Mouse (Mus musculus): ENCODE data around the gene Ccdc114. TPM values are rescaled to one million over a fixed set of nuclear protein-coding genes. Genes with fewer than 3 reads are reported as not detected.

Ccdc114 gene
- polyA plus RNA-seq, 1 experiment from 2014 or later: 4.2 TPM

DNA sequence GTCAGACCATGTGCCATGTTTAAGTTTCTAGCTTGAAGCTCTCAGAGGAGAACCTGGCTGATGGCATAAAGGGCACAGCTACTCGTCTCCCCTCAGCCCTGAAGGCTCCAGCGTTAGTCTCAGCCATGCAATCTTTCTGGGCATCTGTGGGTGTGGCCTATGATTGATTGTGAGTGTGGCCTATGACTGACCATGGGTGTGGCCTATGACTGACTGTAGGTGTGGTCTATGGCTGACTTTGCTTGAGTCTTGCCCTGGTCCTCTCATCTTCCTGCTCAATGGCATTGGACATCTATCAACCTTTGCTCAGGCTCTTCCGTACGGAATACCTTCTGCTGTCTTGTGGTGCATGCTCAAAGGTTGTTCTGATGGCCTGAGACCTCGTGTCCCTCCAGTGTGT lies 22.3 kb upstream of the Ccdc114 start:
- ATAC-seq (ENCODE audit: insufficient number of reproducible peaks, insufficient read depth, low FRiP score, low TSS enrichment): no peak
- Histone ChIP-seq H3K9me3 (peaks cover 4% of the 10 kb centered on the region; the same call in 1 of the 2 replicates), H3K4me3 (no peak overlapping the region), H3K36me3 (no peaks in the 10 kb centered on the region), H3K27ac (no peak overlapping the region), H3K27me3 (no peaks in the 10 kb centered on the region), H3K4me1 (0 out of 2 replicates have a peak, but pooled peaks cover 8% of the 10 kb centered on the region), H3K4me2 (replicated peaks) (no peak overlapping the region), H3K9ac (no peak overlapping the region)
- WGBS: 48% methylated on average over 5 of the region's 5 CpGs

DNA sequence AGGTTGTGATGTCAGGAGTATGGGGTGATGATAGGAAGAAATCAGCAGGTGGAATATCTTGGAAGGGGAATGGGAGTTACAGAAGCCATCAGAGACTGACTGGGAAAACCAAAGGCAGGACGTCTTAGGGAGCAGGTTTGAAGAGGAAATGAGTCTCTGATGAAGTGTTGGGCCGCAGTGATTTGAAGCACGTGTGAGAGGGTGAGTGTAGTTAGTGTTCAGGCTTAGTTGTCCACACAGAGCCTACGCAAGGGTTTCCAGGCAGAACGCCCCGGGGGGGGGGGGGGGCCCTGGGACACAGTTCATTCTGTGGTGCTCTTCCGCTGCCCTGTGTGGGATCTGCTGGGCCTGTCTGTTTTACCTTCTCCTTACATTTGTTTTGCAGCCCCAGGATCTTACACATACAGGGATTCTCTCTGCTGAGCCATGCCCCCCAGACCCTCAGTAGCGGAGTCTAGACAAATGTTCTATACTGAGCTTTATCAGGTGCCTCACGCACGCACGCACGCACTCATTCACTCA lies 21.3 kb upstream of the Ccdc114 start:
- Histone ChIP-seq H3K4me1 (0 out of 2 replicates have a peak, but pooled peaks cover 6% of the 10 kb centered on the region), H3K27ac (no peak overlapping the region), H3K9ac (no peak overlapping the region), H3K4me3 (no peak overlapping the region), H3K36me3 (peaks cover 5% of the 10 kb centered on the region; the same call in 1 of the 2 replicates), H3K4me2 (replicated peaks) (no peak overlapping the region), H3K9me3 (peaks cover 4% of the 10 kb centered on the region; the same call in 1 of the 2 replicates), H3K27me3 (no peaks in the 10 kb centered on the region)
- no peak for ATAC-seq (ENCODE audit: insufficient number of reproducible peaks, insufficient read depth, low FRiP score, low TSS enrichment)
- WGBS: 81% methylated on average over 12 of the region's 12 CpGs

DNA sequence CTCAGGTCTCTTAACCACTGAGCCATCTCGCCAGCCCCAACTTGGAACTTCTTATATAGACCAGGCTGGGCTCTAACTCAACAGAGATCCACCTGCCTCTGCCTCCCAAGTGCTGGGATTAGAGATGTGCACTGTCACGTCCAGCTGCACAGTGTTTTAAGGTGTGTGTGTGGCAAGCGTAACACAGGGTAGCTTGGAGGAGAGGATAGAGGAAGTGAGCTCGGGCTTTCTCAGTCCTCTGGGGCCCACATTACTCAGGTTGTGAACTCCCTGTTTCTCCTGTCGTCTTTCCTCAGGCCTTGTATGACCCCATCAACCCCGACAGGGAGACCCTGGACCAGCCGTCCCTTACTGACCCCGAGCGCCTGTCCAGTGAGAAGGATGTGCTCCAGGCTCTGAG lies 17.2 kb upstream of the Ccdc114 start:
- ATAC-seq (ENCODE audit: insufficient number of reproducible peaks, insufficient read depth, low FRiP score, low TSS enrichment): no peak
- Histone ChIP-seq H3K4me2 (replicated peaks) (no peak overlapping the region), H3K4me3 (no peak overlapping the region), H3K27ac (no peak overlapping the region), H3K36me3 (peaks cover 23% of the 10 kb centered on the region), H3K4me1 (no peaks in the 10 kb centered on the region), H3K27me3 (no peaks in the 10 kb centered on the region), H3K9me3 (peaks cover 4% of the 10 kb centered on the region; the same call in 1 of the 2 replicates), H3K9ac (no peak overlapping the region)
- WGBS: 82% methylated on average over 9 of the region's 9 CpGs

DNA sequence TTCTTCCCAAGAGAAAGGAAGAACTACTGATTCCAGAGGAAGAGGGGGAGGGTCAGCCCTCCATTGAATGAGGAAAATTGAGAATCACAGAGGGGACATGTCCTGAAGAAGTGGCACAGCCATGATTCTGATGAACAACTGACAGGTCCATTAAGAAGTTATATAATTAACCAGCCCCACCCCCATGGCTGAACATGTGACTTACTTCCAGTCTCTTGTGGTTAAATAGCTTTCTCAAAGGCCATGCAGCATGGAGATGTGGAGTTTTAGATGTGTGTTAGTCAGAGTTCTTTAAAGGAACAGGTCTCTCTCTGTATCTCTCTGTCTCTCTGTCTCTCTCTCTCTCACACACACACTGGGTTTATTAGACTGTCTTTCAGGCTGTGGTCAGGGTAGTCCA lies 15.5 kb upstream of the Ccdc114 start:
- Histone ChIP-seq H3K4me3 (no peak overlapping the region), H3K9ac (no peak overlapping the region), H3K27ac (no peak overlapping the region), H3K36me3 (peaks cover 23% of the 10 kb centered on the region), H3K4me2 (replicated peaks) (no peak overlapping the region), H3K9me3 (peaks cover 4% of the 10 kb centered on the region; the same call in 1 of the 2 replicates), H3K4me1 (no peaks in the 10 kb centered on the region), H3K27me3 (no peaks in the 10 kb centered on the region)
- no peak for ATAC-seq (ENCODE audit: insufficient number of reproducible peaks, insufficient read depth, low FRiP score, low TSS enrichment)

DNA sequence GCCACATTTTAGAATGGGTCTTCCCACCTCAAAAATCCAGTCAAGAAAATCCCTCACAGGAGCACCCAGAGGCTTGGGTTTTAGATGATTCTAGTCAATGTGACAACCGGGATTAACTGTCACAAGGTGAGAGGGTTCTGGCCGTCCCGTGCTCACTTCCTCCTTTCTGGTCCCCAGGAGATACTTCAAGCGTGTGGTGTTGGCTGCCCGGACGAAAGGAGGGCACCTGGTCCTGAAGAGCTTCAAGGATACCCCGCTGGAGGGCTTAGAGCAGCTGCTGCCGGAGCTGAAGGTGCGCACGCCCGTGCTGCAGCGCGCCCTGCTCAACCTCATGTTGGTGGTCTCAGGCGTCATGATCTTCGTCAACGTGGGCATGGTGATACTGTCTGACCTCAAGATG lies 14.7 kb upstream of the Ccdc114 start:
- WGBS: 91% methylated on average over 16 of the region's 16 CpGs
- peaks cover 23% of the 10 kb centered on the region for H3K36me3 ChIP-seq
- H3K4me3 ChIP-seq: no peak overlapping the region
- H3K27me3 ChIP-seq: no peaks in the 10 kb centered on the region
- ATAC-seq (ENCODE audit: insufficient number of reproducible peaks, insufficient read depth, low FRiP score, low TSS enrichment): no peak
- H3K4me2 ChIP-seq (replicated peaks): no peak overlapping the region
- H3K9me3 ChIP-seq: no peaks in the 10 kb centered on the region; the same call in 1 of the 2 replicates
- H3K9ac ChIP-seq: no peak overlapping the region
- H3K4me1 ChIP-seq: 0 out of 2 replicates have a peak, but pooled peaks cover under 1% of the 10 kb centered on the region
- H3K27ac ChIP-seq: no peak overlapping the region

DNA sequence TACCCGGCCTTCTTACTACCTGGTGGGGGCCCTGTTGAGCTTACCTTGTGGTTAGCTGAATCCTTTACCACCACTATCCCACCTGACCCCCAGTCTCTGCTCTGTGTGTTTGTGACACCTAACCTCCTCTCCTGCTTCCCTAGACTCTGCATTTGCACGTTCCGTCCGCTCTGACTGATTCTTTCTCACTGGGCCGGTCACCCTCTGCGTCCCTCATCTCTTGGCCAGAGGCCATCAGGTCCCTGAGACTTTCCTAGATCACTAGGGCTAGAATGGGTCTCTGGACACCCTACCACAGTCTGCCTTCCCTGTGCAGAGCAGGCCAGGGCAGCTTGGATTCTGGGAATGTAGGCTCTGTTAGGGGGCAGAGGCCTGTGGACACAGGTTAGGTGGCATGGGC lies 9.8 kb upstream of the Ccdc114 start:
- H3K9ac ChIP-seq: no peak overlapping the region

DNA sequence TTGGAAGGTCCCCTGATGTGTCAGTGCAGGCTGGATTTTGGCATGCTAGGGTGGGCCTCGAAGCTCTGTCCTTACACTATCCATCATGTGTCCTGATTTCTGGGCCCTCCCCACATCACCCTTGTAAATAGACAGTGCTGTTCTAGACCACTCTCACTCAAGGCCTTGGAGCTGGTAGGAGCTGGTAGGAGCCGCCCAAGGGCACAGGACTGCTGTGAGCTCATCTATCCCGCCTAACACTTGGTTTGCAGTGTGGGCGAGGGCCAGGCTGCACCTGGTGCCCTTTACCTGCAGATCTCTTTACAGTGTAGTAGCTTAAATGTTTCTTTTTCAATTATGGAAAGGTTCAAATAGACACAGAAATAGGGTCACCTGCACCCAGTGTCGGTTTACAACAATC lies 8.9 kb upstream of the Ccdc114 start:
- H3K27ac ChIP-seq: no peak overlapping the region
- H3K9ac ChIP-seq: no peak overlapping the region
- 88% methylated on average over 5 of the region's 5 CpGs for WGBS
- H3K4me3 ChIP-seq: no peak overlapping the region
- no peaks in the 10 kb centered on the region for H3K27me3 ChIP-seq
- peaks cover 11% of the 10 kb centered on the region; the same call in 1 of the 2 replicates for H3K36me3 ChIP-seq
- H3K9me3 ChIP-seq: no peaks in the 10 kb centered on the region
- ATAC-seq (ENCODE audit: insufficient number of reproducible peaks, insufficient read depth, low FRiP score, low TSS enrichment): no peak
- peaks cover 40% of the 10 kb centered on the region for H3K4me1 ChIP-seq
- no peak overlapping the region for H3K4me2 ChIP-seq (replicated peaks)

More for the DNA sequence above, 9.8 kb upstream of the Ccdc114 start:
- ATAC-seq (ENCODE audit: insufficient number of reproducible peaks, insufficient read depth, low FRiP score, low TSS enrichment): no peak
- Histone ChIP-seq H3K4me1 (peaks cover 32% of the 10 kb centered on the region), H3K4me3 (no peak overlapping the region), H3K36me3 (peaks cover 19% of the 10 kb centered on the region), H3K4me2 (replicated peaks) (no peak overlapping the region), H3K27ac (no peak overlapping the region), H3K27me3 (no peaks in the 10 kb centered on the region), H3K9me3 (no peaks in the 10 kb centered on the region)
- 87% methylated on average over 6 of the region's 6 CpGs for WGBS

DNA sequence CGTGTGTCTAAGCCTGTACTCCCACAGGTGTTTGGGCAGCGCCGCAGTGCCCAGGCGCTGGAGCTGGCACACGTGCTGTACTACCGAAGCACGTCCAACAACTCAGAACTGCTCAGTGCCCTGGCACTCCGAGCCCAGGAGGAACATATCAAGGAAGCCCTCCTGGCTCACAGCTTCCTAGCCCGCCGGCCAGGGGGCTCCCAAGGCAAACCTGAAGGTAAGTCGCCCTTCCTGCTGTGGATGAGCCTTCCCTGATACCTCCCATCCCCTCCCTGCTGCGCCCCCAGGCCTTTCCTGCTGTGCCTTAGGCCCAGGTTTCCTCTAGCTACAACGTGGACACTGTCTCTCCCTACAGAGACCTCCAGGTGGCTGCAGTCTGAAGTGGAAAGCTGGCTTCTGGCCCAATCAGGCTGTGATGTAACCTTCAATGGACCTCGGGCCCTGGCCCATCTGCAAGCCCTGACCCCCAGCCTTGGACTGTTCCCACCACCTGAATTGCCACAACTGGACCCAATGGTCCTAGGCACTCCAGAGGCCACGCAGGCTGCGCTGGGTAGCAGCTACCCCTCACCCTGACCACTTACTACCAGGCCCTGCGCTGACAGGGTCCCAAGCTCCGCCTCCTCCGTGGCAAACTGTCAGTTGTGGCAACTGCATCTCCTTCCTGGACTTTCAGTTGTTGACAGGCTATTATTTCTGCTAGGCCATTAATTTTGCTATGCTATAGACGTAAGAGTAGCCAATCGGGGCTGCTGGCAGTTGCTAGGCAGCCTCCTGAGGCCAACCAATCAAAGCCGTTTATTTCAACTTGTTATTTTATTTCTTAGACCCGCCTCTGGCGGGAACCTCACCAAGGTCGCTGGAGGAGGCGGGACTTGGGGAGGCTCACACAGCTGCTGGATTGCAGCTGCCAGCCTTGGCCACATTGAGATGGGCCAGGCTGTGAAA lies 7.5 kb upstream of the Ccdc114 start:
- peak overlapping the region; percentile 94 for H3K27ac ChIP-seq
- ATAC-seq (ENCODE audit: insufficient number of reproducible peaks, insufficient read depth, low FRiP score, low TSS enrichment): peak; percentile 81; the same call in 1 of the 2 replicates
- peak overlapping the region; percentile 23 for H3K4me3 ChIP-seq
- peak overlapping the region; percentile 52 for H3K4me2 ChIP-seq (replicated peaks)
- no peaks in the 10 kb centered on the region for H3K27me3 ChIP-seq
- WGBS: 36% methylated on average over 26 of the region's 26 CpGs
- peaks cover 45% of the 10 kb centered on the region for H3K4me1 ChIP-seq
- H3K9ac ChIP-seq: peak overlapping the region; percentile 52
- H3K36me3 ChIP-seq: peaks cover 3% of the 10 kb centered on the region; the same call in 1 of the 2 replicates
- H3K9me3 ChIP-seq: no peaks in the 10 kb centered on the region

DNA sequence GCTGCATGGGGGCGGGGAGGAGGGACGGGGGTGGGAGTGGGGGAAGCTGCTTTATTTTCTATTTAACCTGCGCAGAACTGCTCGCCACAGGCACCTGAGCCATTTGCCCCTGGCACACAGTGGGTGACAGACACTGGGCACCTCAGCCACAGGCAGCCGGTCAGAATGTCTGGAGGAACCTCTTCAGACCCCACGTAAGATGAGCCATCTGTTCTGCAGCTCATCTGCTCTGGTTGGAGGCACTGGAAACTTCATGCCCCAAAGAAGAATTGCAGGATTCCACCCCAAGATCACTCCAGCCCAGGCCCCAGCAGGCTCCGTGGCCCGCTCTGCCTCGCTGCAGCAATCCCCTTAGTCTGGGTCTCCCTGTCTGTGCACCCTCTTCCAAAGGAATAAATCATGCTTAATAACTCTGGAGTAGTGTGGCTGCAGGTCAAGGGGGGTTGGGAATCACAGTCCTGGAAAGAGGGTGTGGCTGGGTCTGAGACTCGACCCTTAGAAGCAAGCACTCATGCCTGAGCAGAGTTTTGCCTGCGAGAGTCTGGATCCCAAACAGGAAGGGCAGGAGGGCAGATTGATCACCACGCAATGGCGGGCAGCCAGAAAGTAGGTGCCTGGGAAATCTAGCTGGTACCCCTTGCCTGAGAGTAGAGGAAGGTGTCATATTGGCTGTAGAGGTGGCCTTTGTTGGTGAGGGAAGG lies 6.7 kb upstream of the Ccdc114 start:
- Histone ChIP-seq H3K4me3 (peak overlapping the region; percentile 23), H3K27me3 (no peaks in the 10 kb centered on the region), H3K4me1 (peaks cover 47% of the 10 kb centered on the region), H3K9ac (peak overlapping the region; percentile 40; the same call in 1 of the 2 replicates), H3K27ac (peak overlapping the region; percentile 94), H3K9me3 (no peaks in the 10 kb centered on the region), H3K36me3 (peaks cover 3% of the 10 kb centered on the region; the same call in 1 of the 2 replicates), H3K4me2 (replicated peaks) (peak overlapping the region; percentile 52)
- no peak for ATAC-seq (ENCODE audit: insufficient number of reproducible peaks, insufficient read depth, low FRiP score, low TSS enrichment)
- WGBS: 24% methylated on average over 13 of the region's 13 CpGs

DNA sequence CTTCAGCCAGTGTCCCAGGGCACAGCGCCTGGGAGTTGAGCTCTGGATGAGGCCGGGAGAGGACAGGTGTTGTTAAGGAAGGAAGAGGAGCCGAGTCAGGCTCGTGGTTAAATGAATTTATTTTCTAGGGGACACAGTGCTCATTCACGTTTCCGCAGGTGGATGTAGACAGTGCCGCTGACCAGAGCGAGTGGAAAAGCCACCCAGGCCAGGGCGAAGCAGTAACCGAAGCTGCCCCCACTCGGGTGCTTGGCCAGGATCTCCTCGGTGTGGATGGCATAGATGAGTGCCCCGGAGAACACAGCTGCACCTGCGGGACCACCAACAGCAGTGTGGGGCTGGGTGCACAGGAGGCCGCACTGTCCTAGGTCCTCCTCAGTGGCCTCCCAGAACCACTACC lies 5.9 kb upstream of the Ccdc114 start:
- ATAC-seq (ENCODE audit: insufficient number of reproducible peaks, insufficient read depth, low FRiP score, low TSS enrichment): no peak

DNA sequence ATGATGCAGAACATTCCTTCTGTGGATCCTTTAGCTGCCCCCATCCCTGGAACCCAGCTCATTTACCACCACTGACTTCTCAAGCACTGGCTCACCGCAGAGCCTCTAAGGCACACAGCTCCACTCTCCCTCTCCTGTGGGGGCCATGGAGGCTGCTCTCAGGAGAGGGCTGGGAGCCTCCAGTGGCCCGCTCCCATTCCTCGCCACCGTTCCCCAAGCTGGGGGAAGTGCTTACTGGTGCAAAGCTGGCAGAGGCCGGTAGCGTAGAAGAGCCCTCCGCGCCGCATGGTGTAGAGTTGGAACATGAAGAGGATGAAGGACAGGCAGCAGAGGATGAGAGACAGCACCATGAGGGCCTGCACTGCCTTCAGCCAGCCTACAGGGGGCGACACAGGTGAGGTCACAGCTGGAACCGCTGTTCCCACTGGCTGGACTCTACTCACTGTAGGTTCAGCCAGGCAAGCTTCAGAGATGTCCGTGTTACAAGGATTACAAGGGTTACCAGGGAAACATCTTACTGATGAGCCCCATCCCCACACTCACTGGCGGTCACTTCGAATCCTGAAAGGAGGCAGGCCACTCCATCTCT lies 4.7 kb upstream of the Ccdc114 start:
- H3K27me3 ChIP-seq: no peaks in the 10 kb centered on the region
- H3K36me3 ChIP-seq: peaks cover 3% of the 10 kb centered on the region; the same call in 1 of the 2 replicates
- no peak overlapping the region for H3K9ac ChIP-seq
- no peak overlapping the region for H3K27ac ChIP-seq
- no peak for ATAC-seq (ENCODE audit: insufficient number of reproducible peaks, insufficient read depth, low FRiP score, low TSS enrichment)
- H3K4me2 ChIP-seq (replicated peaks): peak overlapping the region; percentile 45; the same call in 1 of the 2 replicates
- WGBS: 69% methylated on average over 14 of the region's 14 CpGs
- H3K9me3 ChIP-seq: no peaks in the 10 kb centered on the region
- H3K4me1 ChIP-seq: peaks cover 59% of the 10 kb centered on the region
- H3K4me3 ChIP-seq: no peak overlapping the region

More for the DNA sequence above, 5.9 kb upstream of the Ccdc114 start:
- Histone ChIP-seq H3K9ac (peak overlapping the region; percentile 40; the same call in 1 of the 2 replicates), H3K4me3 (no peak overlapping the region), H3K4me2 (replicated peaks) (0 out of 2 replicates have a peak overlapping the region, but pooled peaks have one; percentile 52), H3K4me1 (peaks cover 55% of the 10 kb centered on the region), H3K27me3 (no peaks in the 10 kb centered on the region), H3K27ac (peak overlapping the region; percentile 94), H3K9me3 (no peaks in the 10 kb centered on the region), H3K36me3 (peaks cover 3% of the 10 kb centered on the region; the same call in 1 of the 2 replicates)
- 85% methylated on average over 15 of the region's 15 CpGs for WGBS
